Mouse (Mus musculus) cerebellum, adult (tissue): ENCODE results near the gene Ecel1.

Experiments used
- ATAC-seq: cut with Nextera tagmentation; 2 replicates; pipeline ENCODE4 v1.9.2; 2017; ENCODE audit warnings: mild to moderate bottlenecking, moderate library complexity, mixed read lengths; ENCODE audit not compliant: insufficient number of reproducible peaks, low FRiP score, low TSS enrichment

Gene Ecel1

DNA sequence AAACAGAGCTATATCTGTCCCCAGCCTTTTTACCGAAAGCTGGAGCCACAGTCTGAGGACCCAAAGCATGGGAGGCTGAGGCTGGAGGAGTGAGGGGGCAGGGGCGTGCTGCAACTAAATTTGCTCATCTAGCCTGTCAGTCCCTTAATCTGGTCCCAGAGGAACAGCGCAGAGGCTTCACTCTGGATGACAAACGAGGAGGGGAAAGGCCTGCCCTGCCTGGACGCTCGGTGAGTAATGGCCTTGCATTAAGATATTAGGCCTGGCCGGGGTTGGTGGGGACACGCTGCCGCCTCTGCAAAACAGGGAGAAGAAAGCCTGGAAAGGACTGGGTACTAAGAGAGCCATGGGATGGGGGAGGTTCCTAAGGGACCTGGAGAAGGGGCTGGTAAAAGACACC, 16.0 kb upstream of the Ecel1 start:
- no peak for ATAC-seq

DNA sequence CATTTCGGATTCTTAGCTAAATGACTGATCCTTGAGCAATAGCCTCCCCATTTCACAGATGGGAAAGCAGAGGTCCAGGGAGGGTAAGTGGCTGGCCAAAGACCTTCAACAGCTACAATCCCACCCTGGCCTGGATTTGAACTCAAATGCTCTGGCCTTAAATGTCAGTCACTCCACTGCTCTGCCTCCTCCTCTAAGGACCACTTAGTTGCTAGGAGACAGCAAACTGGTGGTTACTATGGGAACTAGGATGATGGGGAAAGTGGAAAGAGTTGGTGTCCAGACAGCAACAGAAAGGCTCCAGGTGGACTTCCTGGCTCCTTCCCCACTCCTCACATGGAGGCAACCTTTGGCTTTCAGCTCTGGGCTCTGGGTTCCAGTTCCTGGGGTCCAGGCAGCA, 15.0 kb upstream of the Ecel1 start:
- no peak for ATAC-seq

DNA sequence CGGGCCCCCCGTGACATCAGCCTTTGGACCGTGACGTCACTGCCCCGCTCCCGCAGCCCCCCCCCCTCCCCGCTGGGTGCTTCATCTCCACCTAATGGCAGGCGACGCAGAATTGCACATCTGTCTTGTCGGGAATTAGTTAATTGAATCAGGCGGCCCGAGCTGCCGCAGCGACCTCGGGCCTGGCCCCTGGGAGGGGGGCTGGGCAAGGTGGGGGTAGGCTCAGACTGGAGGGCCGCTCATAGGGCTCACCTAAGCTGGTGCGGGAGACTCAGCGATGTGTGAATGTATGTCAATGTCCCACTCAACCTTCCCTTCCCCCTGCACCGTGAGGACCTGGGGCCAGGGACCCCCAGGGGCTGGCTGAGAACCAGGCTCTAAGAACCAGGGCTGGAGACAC, 14.1 kb upstream of the Ecel1 start:
- no peak for ATAC-seq

DNA sequence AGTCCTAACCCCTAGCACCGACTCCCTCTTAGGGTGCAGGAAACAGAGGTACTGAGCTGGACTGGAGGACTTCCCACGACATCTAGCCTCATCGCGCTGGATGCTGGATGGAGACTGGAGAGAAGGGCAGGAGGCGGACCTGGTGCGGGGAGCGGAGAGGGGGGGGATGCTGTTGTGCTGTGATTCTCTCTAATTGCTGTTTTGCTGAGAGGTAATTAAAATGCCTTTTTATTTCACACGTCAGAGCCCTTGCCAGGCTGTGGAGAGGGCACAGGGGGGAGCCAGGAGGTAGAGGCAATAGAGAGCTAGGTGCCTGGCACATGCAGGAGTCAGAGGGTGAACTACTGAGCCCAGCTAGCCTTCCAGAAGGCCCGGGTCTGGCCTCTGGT, 8.5 kb upstream of the Ecel1 start:
- ATAC-seq: no peak

DNA sequence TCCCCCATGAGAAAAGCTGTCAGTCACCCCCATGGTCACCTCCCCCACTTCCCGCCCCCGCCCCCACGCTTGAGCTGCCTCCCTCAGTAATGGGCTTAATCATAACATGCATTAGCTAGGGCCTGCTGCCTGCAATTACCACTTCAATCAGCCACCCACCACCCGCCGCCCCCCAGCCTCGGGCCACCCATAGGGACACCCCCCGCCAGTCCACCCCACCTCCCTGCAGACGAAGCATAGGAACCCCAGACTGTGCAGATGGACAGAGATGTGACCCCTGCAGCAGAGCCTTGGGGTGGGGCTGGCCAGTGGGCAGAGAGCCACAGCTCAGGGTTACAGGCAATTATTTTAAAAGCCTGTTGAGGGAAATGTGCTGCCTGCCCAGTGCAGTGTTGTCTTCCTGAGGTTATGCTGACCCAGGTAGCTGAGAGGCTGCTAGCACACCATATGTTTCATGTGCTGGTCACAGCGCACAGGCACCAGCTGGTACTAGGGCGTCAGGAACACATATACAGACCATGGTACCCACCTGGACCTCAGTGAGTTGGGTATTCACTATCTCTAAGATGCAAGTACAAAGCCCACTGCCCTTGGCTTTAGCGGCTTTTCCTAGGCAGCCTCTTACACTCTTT, 8.0 kb upstream of the Ecel1 start:
- ATAC-seq: no peak

DNA sequence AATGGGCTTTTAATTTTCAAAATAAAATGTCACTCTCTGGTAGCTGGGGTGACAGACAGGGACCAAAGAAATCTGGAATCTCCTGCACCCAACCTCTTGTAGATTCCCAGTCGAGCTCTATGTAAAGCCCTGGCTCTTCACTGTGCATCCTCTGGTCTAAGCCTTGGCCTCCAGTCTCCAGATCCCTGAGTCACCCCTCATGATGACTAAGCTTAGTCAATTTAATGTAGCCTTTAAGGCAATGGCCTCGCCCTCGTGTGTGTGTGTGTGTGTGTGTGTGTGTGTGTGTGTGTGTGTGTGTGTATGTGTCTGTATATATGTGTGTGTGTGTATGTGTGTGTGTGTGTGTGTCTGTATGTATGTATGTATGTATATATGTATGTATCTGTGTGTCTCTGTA, 3.1 kb upstream of the Ecel1 start:
- ATAC-seq: no peak

DNA sequence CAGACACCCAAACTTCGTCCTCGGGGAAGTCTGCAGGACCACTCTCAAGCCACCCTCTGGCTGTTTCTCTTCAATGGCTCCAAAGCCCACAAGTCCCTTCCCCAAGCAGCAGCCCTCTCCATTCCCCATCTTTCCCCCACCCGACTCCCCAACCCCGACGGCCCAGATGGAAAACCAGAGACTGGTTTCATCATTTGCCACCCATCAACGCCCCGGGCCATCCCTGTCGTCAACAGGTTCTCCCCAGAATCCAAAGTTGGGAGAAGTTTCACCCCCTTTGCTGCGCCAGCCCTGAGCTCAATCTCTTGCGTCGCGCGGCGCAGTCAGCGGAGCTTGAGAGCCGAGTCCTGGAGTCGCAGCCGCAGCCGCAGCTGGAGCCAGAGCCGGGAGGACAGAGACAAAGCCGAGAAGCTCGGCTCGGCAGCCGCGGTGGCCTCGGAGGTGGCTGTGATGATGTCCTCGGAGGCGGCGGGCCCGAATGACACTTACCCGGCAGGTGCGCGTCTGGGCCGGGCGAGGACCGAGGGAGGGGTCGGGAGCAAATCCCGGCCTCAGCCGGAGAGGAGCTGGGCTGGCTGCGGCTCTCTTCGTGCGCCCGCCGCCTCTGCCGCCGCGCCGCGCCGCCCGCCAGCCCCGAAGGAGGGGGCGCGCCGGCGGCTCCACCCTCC, 656 bp downstream of the Ecel1 start:
- ATAC-seq: no peak

DNA sequence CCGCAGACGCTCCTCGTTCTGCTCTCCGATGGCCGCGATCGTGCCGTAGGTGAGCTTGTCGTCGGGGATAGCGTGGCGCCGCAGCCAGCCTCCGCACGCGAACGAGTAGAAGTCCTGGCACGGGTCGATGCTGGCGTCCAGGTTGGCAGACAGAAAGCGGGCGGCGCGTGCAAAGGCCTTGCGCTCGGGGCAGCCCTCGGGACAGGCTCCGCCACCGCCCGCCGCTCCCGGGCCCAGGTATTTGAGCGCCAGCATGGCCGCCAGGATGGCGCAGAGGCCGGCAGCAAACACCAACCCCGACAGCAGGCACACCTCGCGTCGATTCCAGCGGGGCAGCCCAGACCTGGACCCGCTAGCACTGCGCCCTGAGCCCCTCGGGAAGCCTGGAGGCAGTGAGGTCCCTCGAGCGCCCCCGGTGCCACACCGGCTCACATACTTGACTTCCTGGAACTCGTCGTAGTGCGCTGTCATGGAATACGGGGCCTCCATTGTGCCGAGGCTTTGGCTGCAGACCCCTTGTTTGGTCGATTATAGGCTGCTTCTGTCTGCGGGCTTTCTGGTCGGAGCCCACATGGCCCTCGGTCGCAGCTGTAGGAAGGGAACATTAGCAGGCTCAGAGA, 1.7 kb downstream of the Ecel1 start:
- no peak for ATAC-seq

DNA sequence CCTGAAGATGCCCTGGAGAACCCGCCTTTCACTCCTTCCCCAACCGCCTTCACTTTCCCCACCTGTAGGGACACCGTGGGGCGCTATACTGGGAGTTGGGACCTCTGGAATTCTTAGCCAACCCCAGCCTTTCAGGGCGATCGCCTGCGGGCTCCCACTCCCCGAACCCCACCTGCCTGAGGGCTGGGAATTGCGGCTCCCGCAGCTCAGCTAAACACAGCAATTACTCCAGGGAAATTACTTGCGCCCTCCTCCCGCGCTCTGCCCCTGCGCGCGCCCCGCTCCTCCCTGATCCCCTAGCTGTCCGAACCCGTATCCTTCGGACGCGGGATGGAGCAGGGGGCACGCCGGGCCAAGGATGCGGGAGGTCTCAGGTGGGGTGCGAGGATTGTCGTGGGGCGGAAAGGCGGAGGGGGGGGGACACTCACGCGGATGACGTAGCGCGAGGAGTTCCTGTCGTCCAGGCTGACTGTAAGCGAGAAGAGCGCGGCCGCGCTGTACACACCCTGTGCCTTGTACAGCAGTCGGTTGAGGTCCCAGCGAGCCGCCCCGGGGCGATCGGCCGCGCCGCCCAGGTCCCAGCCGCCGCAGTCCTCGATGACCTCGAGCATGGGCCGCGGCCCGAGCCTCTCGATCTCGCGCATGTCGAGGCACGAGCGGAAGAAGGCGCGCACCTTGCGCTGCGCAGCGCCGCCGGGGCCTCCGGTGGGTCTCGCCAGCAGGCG, 2.4 kb downstream of the Ecel1 start:
- no peak for ATAC-seq

DNA sequence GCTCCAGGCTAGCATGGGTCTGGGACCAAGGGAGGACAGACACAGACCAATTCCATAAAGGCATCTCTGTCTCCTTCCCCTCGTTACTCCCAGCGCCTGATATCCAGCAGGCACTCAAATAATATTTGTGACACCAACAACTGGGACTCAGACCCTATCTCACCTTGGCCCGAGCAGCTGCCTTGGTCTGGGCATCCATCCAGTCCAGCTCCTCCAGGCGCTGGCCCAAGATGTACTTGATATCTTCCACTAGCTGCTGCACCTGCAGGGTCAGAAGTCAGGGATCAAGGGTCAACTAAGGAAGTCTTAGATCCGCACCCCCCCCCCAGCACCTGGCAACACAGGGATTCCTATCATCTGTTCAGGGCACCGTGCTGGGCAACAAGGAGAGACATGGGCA, 5.0 kb downstream of the Ecel1 start:
- no peak for ATAC-seq

DNA sequence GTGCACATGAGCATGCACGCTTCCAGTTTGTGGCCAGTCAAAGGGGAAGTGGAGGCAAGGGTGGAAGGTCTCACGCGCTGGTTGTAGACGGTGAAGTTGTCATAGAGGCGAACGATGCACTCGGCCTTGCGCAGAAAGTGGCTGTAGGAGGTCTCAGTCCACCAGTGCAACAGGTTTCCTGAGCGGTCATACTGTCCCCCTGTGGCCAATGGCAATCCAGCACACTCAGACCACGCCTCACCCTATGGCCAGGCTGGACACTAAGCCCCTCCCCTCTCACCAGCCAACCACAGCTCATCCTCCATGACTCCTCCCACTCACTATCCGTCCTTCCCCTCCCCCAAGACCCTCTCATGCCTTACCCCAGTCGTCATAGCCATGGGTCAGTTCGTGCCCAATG, 6.9 kb downstream of the Ecel1 start:
- ATAC-seq: no peak

DNA sequence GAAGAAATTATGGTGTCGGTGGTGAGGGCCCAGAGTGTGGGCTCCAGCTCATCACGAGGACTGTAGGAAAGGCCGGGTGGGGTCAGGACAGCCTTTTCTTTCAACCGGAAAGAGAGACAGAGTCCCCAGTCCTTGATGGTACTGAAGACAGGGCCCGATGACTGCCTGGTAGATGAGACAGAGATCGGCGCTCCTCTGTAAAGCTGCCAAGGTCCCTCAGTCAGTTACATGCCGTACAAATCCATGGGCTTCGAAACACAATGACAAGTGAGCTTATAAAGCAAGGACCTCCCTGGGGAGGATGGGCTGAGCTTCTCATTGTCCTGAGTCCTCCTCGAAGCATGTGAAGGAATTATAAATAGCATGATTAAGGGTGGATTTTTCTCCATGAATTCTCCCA, 13.2 kb downstream of the Ecel1 start:
- no peak for ATAC-seq

DNA sequence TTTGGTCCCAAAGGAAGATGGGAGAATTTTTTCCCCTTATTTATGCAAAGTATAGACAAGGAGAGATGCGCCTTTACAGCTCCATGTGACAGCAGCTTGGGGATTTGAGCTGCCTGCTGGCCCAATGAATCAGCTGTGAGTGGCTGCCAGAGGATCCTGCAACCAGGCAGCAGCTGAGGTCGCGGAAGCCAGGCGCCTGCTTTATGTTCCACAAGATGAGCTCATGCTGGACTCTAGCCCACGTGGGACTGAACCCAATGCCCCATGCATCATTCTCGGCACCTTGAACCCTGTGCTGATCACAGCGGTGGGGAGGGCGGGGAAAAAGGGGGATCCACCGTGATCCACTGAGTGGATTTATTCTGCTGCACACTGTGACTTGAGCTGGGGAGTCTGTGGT, 13.9 kb downstream of the Ecel1 start:
- no peak for ATAC-seq

DNA sequence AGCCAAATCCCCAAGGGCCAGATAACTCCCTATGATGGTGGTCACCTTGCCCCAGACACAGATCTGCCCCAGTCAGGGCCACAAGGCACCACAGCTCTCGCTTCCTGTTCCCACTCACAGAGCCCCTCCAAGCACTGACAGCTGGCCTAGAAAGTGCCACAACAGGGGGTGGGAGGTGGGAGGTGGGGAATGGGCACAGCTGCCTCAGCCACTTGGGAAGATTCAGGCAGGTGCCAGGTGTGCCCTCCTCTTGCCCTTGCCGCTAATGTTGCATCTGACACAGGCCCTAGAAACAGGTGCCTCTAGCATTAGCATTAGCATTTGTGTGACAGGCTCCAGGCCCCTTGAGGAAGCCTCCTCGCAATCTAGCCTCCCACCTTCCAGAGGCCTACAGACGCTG, 14.8 kb downstream of the Ecel1 start:
- ATAC-seq: no peak

DNA sequence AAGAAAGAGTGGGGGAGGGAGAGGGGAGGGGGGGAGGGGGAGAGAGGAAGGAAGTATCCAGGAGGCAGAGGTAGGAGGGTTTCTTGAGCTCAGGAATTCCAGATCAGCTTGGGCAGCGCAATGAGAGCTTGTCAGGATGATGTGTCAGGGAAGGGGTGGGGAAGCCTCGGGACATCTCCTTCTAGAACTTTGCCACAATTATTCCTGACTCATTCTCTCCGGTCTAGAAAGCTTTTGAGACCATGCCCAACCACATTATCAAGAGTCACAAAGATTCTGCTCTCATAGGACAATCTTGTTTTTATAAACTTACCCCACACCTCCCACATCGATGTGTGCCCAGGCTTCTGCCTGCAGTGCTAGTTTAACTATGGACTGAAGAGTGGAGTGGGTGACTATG, 24.5 kb downstream of the Ecel1 start:
- ATAC-seq: no peak

DNA sequence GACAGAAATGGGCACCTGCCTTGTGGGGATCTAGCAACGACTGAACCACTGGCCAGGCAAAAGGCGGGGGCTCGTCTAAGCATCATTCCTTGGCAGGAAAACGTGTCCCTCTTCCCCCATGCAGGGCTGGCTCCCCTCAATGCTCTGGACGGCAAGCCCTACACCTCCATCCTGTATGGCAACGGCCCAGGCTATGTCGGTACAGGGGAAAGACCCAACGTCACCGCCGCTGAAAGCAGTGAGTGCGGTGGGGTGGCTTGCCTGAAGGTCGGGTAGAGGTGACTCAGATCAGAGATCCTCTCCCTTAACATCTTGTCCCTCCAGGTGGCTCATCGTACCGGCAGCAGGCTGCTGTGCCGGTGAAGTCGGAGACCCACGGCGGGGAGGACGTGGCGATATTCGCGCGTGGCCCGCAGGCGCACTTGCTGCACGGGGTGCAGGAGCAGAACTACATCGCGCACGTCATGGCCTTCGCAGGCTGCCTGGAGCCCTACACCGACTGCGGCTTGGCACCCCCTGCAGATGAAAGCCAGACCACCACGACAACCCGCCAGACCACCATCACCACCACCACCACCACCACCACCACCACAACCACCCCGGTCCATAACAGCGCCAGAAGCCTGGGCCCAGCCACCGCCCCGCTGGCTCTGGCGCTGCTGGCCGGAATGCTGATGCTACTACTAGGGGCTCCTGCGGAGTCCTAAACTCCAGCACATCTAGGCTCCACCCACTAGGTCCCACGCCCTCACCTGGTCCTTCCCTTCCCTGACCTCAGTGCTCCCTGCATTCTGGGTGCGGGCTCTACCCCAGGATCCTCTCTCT, 28.9 kb downstream of the Ecel1 start:
- no peak for ATAC-seq

DNA sequence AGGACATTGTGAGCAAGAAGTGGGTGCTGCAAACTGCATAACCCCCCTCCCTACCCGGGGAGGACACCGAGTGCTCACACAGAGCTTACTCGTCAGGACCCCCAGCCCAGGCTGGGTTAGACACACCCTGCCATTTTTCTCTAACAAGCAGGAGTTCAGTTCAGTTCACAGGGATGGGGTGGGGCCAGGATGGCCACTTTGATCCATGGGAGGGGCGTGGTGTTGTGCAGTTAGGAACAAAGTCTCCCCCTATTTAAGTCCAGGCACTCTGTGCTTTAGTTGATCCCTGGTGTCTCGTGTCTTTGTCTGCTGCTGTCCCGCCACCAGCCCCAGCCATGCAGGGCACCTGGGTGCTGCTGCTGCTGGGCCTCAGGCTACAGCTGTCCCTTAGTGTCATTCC, 31.6 kb downstream of the Ecel1 start, which contains the start of gene Akp3:
Akp3 (plus strand) TSS at position 301 of the 400 bp plus-strand sequence.
- no peak for ATAC-seq

DNA sequence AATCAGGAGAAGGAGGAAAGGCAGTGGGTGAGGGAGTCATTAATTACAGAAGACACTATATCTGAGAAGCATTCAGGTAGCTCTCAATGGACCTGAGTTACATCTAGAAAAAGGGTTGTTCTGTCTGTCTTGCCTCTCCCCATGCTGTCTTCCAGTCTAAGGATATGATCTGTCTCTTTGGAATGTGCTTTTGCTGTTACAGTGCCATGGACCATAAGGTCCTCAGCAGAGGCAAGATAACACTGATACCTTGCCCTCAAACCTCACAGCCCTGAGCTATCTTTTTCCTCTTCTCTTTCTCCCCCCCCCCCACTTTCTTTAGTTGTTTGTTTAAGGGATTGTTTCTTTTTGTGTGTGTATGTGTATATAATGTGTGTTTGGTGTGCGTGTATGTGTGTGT, 41.5 kb downstream of the Ecel1 start:
- no peak for ATAC-seq

DNA sequence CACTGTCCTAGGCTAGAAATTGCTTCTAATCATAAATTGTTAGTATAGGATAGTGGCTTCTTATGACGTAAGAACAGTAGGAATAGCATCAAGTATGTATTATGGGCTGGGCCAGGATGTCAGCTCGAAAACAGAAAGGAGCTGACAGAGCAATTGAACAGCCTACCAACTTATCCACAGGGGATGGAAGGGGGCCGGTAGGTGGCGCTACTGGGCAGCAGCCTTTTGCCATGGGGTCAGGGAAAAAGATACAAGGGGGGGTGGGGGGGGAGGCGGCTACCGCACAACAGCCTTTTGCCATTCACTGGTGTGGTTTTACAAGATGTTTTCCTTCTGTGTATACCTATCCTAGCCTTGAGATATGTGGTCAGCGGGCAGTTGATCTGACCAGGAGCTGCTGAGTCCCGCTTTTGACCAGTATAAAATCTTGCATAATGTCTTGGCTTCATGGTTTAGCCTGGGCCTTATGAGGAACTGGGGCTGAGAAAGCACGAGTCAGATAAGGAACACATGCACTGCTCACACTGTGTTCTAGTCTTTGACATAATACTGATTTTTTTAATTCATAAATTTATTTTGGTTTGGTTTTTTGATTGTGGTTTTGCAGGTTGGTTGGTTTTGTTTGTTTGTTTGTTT, 44.5 kb downstream of the Ecel1 start:
- ATAC-seq: no peak

DNA sequence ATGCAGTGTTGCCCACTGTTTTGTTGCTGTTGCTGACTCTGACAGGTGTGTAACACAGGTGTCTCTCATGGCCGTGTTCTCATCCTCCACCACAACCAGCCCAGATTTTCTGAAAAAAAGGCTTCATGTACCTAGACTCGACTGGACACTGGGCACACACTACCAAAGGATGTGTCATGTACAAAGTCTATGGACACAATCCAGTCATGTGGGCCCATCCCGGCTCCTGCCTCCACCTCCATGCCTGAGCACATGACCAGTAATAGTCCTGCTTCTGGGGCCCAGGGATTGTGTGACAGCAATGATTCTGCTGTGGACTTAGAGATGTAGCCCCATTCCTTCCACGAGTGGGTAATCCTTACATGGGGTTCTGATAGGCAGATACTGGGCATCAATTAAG, 47.8 kb downstream of the Ecel1 start:
- ATAC-seq: no peak
